Mouse (Mus musculus): ENCODE data around the gene Psma6.

- TF ChIP-seq POLR2AphosphoS5 (IDR thresholded peaks at IDR 0.05; ENCODE audit: borderline replicate concordance, low read depth, low read length) (no peak), GABPA (IDR thresholded peaks at IDR 0.05; ENCODE audit: low read depth, low read length) (no peak)
Measured at GRCm38 (mm10) chr12:55354904-55355303, 29.1 kb upstream of the Psma6 start.

All from MEL (cell line).